8 mouse cellular contexts compared by ENCODE assay signal in genomic region chr3:98362753-98363152, GRCm38 (mm10). TPM values are rescaled to one million over a fixed set of nuclear protein-coding genes. Genes with fewer than 3 reads are reported as not detected.
DNase-seq lines count a peak whose midpoint lies in the region; ATAC-seq and TF ChIP-seq lines count a peak whose summit lies in the region.
"Had no signal": no experiment of that assay in that cellular context is flagged by ENCODE, and none has a peak within 500 bp of the region (broad histone marks: within the 10 kb centered on the region; RNA-seq: fewer than 3 reads in every experiment).

No protein-coding gene starts in this region.

- H3K4me3 ChIP-seq in hindbrain, postnatal 0 days (ENCODE audit: low read length), result no peak overlapping the region
- H3K4me3 ChIP-seq in hindbrain, embryonic 13.5 days, result no peak overlapping the region
- H3K4me3 ChIP-seq in CH12.LX (replicated peaks in 1 of 3; ENCODE audit: low read depth in 2 of 3, low read length in 2 of 3, poor library complexity in 1 of 3), result no peak overlapping the region
- H3K4me3 ChIP-seq in intestine, embryonic 15.5 days (replicated peaks), result no peak overlapping the region
- H3K4me3 ChIP-seq: embryonic facial prominence, embryonic 12.5 days had no signal

- H3K9ac ChIP-seq in hindbrain, postnatal 0 days (replicated peaks; ENCODE audit: low read length), result no peak overlapping the region
- H3K9ac ChIP-seq in hindbrain, embryonic 13.5 days, result no peak overlapping the region
- no peak overlapping the region for H3K9ac ChIP-seq in CH12.LX (ENCODE audit: insufficient read depth, low read depth)
- no peak overlapping the region for H3K9ac ChIP-seq in intestine, embryonic 15.5 days
- H3K9ac ChIP-seq: embryonic facial prominence, embryonic 12.5 days had no signal

- DNase-seq in hindbrain, postnatal 0 days (ENCODE audit: low spot score), result peak; percentile 23
- DNase-seq in 416B (ENCODE audit: low read depth), result peak; percentile 59
- peak; percentile 52 for DNase-seq in CH12.LX (ENCODE audit: extremely low read depth)
- DNase-seq in gastrocnemius, postnatal 4 days (ENCODE audit: low spot score in 2 of 2), result no peak
- DNase-seq in layer of hippocampus, postnatal 10 days (ENCODE audit: low spot score in 2 of 2), result no peak

- peak; percentile 43; the same call in 1 of the 2 replicates for ATAC-seq in hindbrain, postnatal 0 days
- no peak for ATAC-seq in hindbrain, embryonic 13.5 days (ENCODE audit: low FRiP score)
- ATAC-seq in intestine, embryonic 15.5 days, result peak; percentile 62; the same call in 1 of the 2 replicates

- H3K36me3 ChIP-seq in hindbrain, postnatal 0 days (ENCODE audit: insufficient read depth, low read length), result no peaks in the 10 kb centered on the region
- no peaks in the 10 kb centered on the region for H3K36me3 ChIP-seq in hindbrain, embryonic 13.5 days
- no peaks in the 10 kb centered on the region for H3K36me3 ChIP-seq in CH12.LX (replicated peaks in 1 of 2; ENCODE audit: control insufficient read depth in 1 of 2, insufficient read depth in 1 of 2, low read length in 1 of 2)
- no peaks in the 10 kb centered on the region for H3K36me3 ChIP-seq in intestine, embryonic 15.5 days
- H3K36me3 ChIP-seq: embryonic facial prominence, embryonic 12.5 days had no signal

- H3K27ac ChIP-seq in hindbrain, postnatal 0 days, result no peak overlapping the region
- no peak overlapping the region for H3K27ac ChIP-seq in hindbrain, embryonic 13.5 days
- no peak overlapping the region for H3K27ac ChIP-seq in CH12.LX (ENCODE audit: insufficient read depth, low read depth)
- no peak overlapping the region for H3K27ac ChIP-seq in intestine, embryonic 15.5 days
- H3K27ac ChIP-seq: embryonic facial prominence, embryonic 12.5 days had no signal

- dilution Hi-C loops in CH12.LX (cut with MboI; ENCODE audit: extremely low pct_ligation_motif_present, extremely low pct_unique_long_range_greater_than_20kb, low sequenced_read_pairs), result no loop called here

- WGBS in hindbrain, postnatal 0 days, result 35% methylated on average over 2 of the region's 2 CpGs
- 40% methylated on average over 2 of the region's 2 CpGs for WGBS in hindbrain, embryonic 13.5 days
- 34% methylated on average over 2 of the region's 2 CpGs for WGBS in intestine, embryonic 15.5 days

- peak; percentile 63 for TF ChIP-seq CTCF in hindbrain, postnatal 0 days (IDR thresholded peaks at IDR 0.05; ENCODE audit: low read depth)
- TF ChIP-seq CTCF in CH12.LX (conservative IDR thresholded peaks at IDR 0.05 in 1 of 2, IDR thresholded peaks at IDR 0.05 in 1 of 2; ENCODE audit: low read depth in 2 of 2, low read length in 2 of 2), result peak; percentile 34 to 86; a peak in 3 of 4 replicates

- TF ChIP-seq RAD21 in CH12.LX (IDR thresholded peaks at IDR 0.05; ENCODE audit: low read depth, low read length), result peak; percentile 79

- in situ Hi-C loops in CH12.LX (cut with MboI; ENCODE audit: low pct_ligation_motif_present, low pct_unique_long_range_greater_than_20kb, low sequenced_read_pairs), result no loop called here

- TF ChIP-seq EP300 in CH12.LX (IDR thresholded peaks at IDR 0.05; ENCODE audit: low read length), result no peak

- no peaks in the 10 kb centered on the region for H3K4me1 ChIP-seq in hindbrain, postnatal 0 days (ENCODE audit: insufficient read depth, low read length)
- H3K4me1 ChIP-seq in hindbrain, embryonic 13.5 days (replicated peaks), result no peaks in the 10 kb centered on the region
- no peaks in the 10 kb centered on the region for H3K4me1 ChIP-seq in CH12.LX (ENCODE audit: control insufficient read depth in 1 of 2, insufficient read depth in 2 of 2)
- H3K4me1 ChIP-seq in intestine, embryonic 15.5 days (replicated peaks), result no peaks in the 10 kb centered on the region
- H3K4me1 ChIP-seq: embryonic facial prominence, embryonic 12.5 days had no signal

- H3K9me3 ChIP-seq in hindbrain, postnatal 0 days (ENCODE audit: low read length), result no peaks in the 10 kb centered on the region
- H3K9me3 ChIP-seq in hindbrain, embryonic 13.5 days, result no peaks in the 10 kb centered on the region
- no peaks in the 10 kb centered on the region for H3K9me3 ChIP-seq in CH12.LX (replicated peaks; ENCODE audit: low read length)
- no peaks in the 10 kb centered on the region for H3K9me3 ChIP-seq in intestine, embryonic 15.5 days
- H3K9me3 ChIP-seq: embryonic facial prominence, embryonic 12.5 days had no signal

- H3K27me3 ChIP-seq in hindbrain, postnatal 0 days (ENCODE audit: insufficient read depth, low read length), result no peaks in the 10 kb centered on the region
- H3K27me3 ChIP-seq in hindbrain, embryonic 13.5 days, result no peaks in the 10 kb centered on the region
- H3K27me3 ChIP-seq in CH12.LX (replicated peaks), result peaks cover 2% of the 10 kb centered on the region
- no peaks in the 10 kb centered on the region for H3K27me3 ChIP-seq in intestine, embryonic 15.5 days (replicated peaks)
- H3K27me3 ChIP-seq: embryonic facial prominence, embryonic 12.5 days had no signal

- TF ChIP-seq POLR2A in CH12.LX (IDR thresholded peaks at IDR 0.05; ENCODE audit: low read depth, low read length), result no peak

- no peak overlapping the region for H3K4me2 ChIP-seq in hindbrain, postnatal 0 days (ENCODE audit: low read depth, low read length)
- no peak overlapping the region for H3K4me2 ChIP-seq in hindbrain, embryonic 13.5 days
- peak overlapping the region; percentile 74 for H3K4me2 ChIP-seq in CH12.LX (ENCODE audit: insufficient read depth, low read depth, poor library complexity, severe bottlenecking)
- no peak overlapping the region for H3K4me2 ChIP-seq in intestine, embryonic 15.5 days (replicated peaks)
- H3K4me2 ChIP-seq: embryonic facial prominence, embryonic 12.5 days had no signal

- no peaks in the 10 kb centered on the region for H3K79me2 ChIP-seq in CH12.LX (replicated peaks; ENCODE audit: control insufficient read depth, extremely low read depth, insufficient read depth, poor library complexity, severe bottlenecking)

TF ChIP-seq in CH12.LX, 34 proteins besides CTCF, POLR2A, EP300 and RAD21:
- TF ChIP-seq ZC3H11A (IDR thresholded peaks at IDR 0.05; ENCODE audit: low read depth, low read length) (peak; percentile 52), UBTF (IDR thresholded peaks at IDR 0.05; ENCODE audit: low read depth, low read length) (no peak), TBP (conservative IDR thresholded peaks at IDR 0.05; ENCODE audit: low read depth, low read length) (no peak), ELF1 (IDR thresholded peaks at IDR 0.05; ENCODE audit: low read depth, low read length) (no peak), SMC3 (IDR thresholded peaks at IDR 0.05; ENCODE audit: low read depth, low read length) (peak; percentile 88), MAZ (IDR thresholded peaks at IDR 0.05; ENCODE audit: low read depth, low read length) (no peak), CHD2 (IDR thresholded peaks at IDR 0.05; ENCODE audit: low read length) (no peak), NRF1 (IDR thresholded peaks at IDR 0.05; ENCODE audit: low read depth, low read length) (no peak), JUN (IDR thresholded peaks at IDR 0.05; ENCODE audit: insufficient read depth, low read depth, low read length) (no peak), MXI1 (IDR thresholded peaks at IDR 0.05; ENCODE audit: low read depth, low read length) (no peak)

RNA-seq across cellular contexts. Expression of gene Zfp697, which starts 19.5 kb away (rescaled TPM):
- total RNA-seq in hindbrain, postnatal 0 days (2014; rRNA removed), result 29.1 and 29.6 TPM in 2 replicates
- 15.3 and 17.3 TPM in 2 replicates for polyA plus RNA-seq in hindbrain, postnatal 0 days (2015; fragmentation: Nextera tagmentation; extraction: Ambion mirVana)
- polyA plus RNA-seq in hindbrain, embryonic 13.5 days (2015; fragmentation: Nextera tagmentation; extraction: Ambion mirVana), result 15.9 and 16.6 TPM in 2 replicates
- total RNA-seq in CH12.LX (2012; rRNA removed) (0.04 TPM in 1 of 2 replicates, not detected in the other), CH12.LX (2014; rRNA removed) (not detected in 2 replicates)
- not detected in 2 replicates for polyA plus RNA-seq in CH12.LX (2012; ENCODE audit: insufficient read length, low read depth)
- 7.1 and 7.2 TPM in 2 replicates for polyA plus RNA-seq in intestine, embryonic 15.5 days (2015; fragmentation: Nextera tagmentation; extraction: Ambion mirVana)
- 1 to 10 TPM; 4.0 TPM for total RNA-seq in gastrocnemius, postnatal 4 days (2021)
- 10 to 100 TPM; 29.6 to 31.3 TPM for total RNA-seq in layer of hippocampus, postnatal 10 days (2021)

RNA-seq across cellular contexts. Expression of gene Phgdh, which starts 23.0 kb away (rescaled TPM):
- 348 and 370 TPM in 2 replicates for total RNA-seq in hindbrain, postnatal 0 days (2014; rRNA removed)
- polyA plus RNA-seq in hindbrain, postnatal 0 days (2015; fragmentation: Nextera tagmentation; extraction: Ambion mirVana), result 261 and 279 TPM in 2 replicates
- 156 and 187 TPM in 2 replicates for polyA plus RNA-seq in hindbrain, embryonic 13.5 days (2015; fragmentation: Nextera tagmentation; extraction: Ambion mirVana)
- total RNA-seq in CH12.LX (2012; rRNA removed) (500 and 631 TPM in 2 replicates), CH12.LX (2014; rRNA removed) (540 and 587 TPM in 2 replicates)
- polyA plus RNA-seq in CH12.LX (2012; ENCODE audit: insufficient read length, low read depth), result 543 and 677 TPM in 2 replicates
- polyA plus RNA-seq in intestine, embryonic 15.5 days (2015; fragmentation: Nextera tagmentation; extraction: Ambion mirVana), result 291 and 356 TPM in 2 replicates
- 10 to 100 TPM; 22.9 to 29.1 TPM for total RNA-seq in gastrocnemius, postnatal 4 days (2021)
- total RNA-seq in layer of hippocampus, postnatal 10 days (2021), result 10 to 100 TPM; 78.3 to 94.2 TPM

Comparison
In these comparisons a context has a peak if more than half of its experiments do, and no peak if none do; other contexts are left out.
1. DNase-seq: peak in hindbrain, postnatal 0 days (single experiment), 416B (single experiment) and CH12.LX (single experiment); none in gastrocnemius, postnatal 4 days (0 of 2) and layer of hippocampus, postnatal 10 days (0 of 2).
2. RNA of gene Zfp697, which starts 19.5 kb away (total RNA-seq): 29.6 to 31.3 TPM in layer of hippocampus, postnatal 10 days, 29.1 to 29.6 TPM in hindbrain, postnatal 0 days and 4.0 TPM in gastrocnemius, postnatal 4 days; 0.04 TPM in CH12.LX; every median in the first group is over 4 times any median in the second.